Mouse (Mus musculus): ENCODE measurements around the gene Ldha.

The Ldha gene

DNA sequence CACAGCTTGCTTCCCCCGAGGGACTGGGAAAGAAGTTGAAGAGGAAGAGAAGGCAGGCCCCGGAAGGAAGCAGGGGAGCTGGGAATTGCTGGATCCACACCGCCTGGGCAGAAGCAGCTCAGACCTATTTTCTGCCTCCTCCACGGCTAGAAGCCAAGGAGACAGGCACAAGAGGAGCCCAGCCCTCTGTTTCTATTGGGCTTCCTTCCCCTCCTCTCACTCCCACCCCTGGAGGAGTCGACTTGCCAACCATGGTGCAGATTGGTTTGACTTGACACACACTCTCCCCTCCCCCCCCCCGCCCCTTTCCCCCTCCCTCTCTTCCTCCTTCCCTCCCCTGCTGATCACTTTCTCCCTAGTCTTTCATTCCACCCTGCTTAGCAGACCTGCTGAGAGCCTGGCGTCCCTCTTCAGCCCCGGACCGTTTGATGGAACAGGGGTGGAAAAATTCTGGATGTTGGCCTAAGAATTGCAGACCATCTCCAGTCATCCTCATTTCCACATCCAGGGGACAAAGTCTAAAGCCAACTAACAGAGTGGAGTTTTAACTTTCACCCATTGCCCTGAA is 3.1 kb upstream of the Ldha start:
- DNase-seq (ENCODE audit: low spot score in 2 of 2), result no peak

DNA sequence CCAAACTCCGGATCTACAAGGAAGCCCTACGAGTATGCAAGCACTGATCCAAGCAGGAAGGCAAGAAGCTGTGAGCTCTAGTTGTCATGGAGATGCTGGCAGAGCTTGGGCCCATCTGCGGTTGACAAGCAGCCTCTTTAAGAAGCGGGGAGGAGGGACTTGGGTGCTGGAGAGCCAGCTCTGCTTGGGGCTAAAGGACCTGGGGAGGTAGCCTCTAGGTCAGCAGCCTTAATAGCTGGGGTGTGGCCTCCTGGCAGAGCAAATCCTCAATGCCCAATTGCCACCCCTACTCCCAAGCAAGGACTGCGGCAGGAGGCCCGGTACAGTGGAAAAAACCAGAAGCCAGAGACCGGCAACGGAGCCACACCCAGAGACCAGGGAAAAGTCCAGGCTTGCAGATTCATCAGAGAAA is 2.4 kb upstream of the Ldha start:
- DNase-seq (ENCODE audit: low spot score in 2 of 2), result peak; percentile 58 to 60

DNA sequence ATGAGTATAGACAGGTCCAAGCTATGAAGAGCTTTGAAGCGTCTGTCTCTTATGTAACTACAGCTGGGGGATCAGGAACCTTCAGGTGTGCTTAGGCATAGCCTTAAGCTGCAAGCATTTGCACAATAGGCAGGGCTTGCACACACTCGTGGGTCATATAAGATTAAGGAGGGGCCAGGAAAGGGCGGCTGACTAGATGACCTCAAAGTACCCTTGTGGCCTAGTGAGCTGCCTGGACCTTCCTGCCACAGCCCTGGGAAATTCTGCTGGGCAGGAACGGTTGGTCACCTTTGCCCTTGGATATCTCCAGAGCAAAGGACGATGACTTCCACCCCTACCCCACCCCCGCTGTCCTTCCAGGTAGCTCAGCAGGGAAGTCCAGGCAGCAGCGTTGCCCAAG is 1.8 kb upstream of the Ldha start:
- DNase-seq (ENCODE audit: low spot score in 2 of 2), result no peak

DNA sequence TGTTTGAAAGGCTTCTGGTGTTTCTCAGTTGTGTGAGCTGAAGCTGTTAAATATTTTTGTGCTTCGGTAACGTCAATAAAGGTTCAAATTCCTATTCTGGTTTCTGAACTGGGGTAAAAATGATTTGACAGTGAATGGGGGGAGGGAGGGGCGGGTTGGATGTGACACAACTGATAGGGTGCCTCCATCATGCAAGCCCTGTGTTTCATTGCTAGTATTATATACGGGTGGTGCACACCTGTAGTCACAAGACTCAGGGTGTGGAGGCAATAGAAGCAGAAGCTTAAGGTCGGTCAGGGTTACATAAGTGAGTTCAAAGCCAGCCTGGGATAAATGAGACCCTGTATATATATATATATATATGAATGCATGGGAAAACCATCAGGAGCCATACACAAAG is 1.4 kb upstream of the Ldha start:
- DNase-seq (ENCODE audit: low spot score in 2 of 2), result no peak

DNA sequence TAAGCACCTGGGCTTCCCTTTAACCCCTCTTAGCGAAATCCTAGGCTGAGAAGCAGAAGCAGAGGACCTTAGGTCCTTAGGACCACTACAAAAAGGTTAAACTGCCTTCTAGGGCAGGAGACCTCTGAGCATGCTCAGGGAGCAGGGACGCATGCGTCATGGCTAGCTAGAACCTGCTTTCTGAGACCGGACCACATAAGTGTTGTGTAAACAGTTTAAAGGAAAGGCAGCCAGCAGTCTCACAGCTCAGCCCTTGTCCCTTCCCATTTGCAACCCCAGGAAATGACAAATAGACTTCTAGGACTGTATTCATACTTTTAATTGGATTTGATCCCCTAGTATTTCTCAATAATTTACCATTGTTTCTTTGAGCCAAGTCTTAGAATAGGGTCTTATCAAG is 949 bp upstream of the Ldha start:
- DNase-seq (ENCODE audit: low spot score in 2 of 2), result no peak

DNA sequence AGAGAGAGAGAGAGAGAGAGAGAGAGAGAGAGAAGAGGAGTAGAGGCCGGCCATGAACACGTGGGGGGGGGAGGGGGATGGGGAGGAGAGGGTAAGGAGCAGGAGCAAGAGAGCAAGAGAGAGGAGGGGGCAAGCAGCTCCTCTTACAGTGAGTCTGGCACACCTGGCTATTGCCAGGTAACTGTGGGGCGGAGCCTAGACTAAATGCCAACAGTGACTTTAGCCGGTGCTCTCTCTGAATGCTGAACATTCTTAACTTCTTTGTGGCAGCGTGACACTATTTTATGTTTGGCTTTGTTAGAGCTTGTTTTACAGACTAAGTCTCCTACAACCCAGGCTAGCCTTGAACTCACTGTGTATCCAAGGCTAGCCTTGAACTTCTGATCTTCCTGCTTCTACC is 1.0 kb downstream of the Ldha start:
- DNase-seq (ENCODE audit: low spot score in 2 of 2), result no peak

DNA sequence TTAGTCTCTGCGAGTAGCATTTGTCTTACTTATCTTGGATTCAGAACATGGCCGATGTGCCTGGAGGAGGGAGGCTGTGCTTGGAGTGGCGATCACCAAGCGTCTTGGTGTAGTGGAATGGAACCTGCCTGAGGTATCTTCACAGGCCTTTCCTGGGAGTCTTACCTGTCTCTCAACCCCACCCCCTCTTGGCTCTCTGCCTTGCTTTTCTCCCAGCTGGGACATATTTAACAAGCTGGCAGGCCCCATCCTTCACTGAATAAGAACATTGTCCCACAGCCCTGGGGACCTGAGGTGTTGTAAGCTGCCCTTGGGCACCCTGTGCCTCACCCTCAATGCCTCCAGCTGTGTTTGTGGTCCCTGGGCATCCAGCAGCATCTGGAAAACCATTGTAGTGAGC is 2.3 kb downstream of the Ldha start:
- no peak for DNase-seq (ENCODE audit: low spot score in 2 of 2)

DNA sequence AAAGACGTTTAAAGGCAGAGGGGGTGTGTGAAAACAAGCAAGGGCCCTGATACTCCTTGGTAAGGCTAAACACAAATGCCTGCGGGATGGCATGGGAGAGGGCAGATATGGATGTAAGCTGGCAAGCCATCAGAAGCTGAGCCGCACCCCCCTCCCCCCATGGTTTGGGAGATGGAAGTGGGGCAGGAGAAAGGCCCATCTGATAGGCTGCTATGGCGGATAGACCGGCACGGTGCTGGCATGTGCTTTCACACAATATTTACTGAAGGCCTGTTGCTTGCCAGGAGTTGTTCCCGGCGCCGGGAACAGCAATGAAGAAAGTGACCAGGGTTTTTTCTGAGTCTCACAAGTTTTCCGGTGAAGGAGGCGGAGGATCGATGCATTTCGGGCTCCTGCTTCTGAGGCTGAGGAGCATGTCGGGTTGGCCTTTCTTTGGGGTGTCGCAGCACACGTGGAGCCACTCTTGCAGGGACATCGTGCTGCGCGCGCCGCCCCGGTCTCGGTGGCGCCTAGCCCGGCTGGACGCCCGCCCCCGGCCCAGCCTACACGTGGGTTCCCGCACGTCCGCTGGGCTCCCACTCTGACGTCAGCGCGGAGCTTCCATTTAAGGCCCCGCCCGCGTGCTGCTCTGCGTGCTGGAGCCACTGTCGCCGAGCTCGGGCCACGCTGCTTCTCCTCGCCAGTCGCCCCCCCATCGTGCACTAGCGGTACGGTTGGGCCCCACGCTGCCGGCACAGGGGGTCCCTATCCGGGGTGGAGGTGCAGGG is 4.1 kb downstream of the Ldha start:
- peak; percentile 85 to 92 for DNase-seq (ENCODE audit: low spot score in 2 of 2)

DNA sequence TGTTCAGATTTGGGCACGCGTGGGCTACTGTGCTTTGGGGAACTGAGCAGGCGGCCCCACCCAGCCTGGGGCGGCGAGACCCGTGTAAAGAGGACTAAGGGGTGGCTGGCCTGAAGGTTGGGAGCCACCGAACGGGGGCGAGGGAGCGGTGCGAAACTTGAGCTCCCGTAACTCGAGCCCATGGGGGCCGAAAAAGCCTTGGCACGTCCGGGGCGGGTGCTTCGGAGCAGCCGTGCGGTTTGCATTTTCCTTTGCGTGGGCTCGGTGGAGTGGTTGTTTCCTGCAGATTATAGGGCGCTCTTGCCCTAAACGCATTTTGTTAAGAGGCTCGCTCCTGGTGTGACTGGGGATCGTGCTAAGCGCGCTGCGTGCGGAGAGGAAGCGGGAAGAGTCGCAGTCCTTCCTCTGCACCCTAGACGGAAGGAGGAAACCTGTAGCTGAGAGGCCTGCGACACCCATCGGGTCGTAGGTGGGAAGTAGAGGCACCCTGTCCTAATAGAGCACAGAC is 4.8 kb downstream of the Ldha start:
- DNase-seq (ENCODE audit: low spot score in 2 of 2), result peak in 1 of 2 experiments; percentile 52

DNA sequence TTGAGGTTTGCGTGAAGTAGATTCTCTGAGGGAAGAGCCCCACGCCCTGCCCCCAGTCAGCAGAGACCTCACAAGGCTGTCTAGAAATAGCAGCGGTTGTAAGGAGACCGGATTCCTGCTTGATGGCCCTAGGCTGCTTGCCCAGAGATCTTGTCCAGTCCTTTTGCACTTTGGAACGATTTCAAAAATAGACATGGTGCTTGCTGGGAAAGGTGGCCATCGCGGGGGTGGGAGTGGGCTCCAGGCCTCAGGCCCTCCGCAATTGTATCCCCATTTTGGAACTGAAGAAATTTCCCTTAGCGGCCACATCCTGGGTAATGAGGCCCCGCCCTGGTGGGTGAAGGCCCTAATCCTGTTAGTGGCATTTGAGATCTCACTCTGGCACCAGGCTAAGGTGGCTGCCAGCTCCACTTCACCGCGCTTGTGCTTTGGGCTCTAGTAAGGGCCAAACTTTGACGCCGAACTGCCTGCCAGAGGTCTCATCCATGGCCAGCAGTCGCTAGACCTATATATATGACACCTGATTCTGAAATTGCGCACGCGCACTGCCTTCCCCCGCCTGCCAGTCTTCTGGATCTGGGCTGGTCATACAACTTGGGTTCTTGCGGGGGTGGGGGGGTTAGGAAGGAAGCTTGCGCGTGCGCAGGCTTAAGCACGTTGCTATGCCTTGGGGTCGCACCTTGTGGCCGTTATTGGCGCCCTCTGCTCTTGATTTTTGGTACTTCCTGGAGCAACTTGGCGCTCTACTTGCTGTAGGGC is 5.4 kb downstream of the Ldha start:
- DNase-seq (ENCODE audit: low spot score in 2 of 2), result peak; percentile 70 to 78

DNA sequence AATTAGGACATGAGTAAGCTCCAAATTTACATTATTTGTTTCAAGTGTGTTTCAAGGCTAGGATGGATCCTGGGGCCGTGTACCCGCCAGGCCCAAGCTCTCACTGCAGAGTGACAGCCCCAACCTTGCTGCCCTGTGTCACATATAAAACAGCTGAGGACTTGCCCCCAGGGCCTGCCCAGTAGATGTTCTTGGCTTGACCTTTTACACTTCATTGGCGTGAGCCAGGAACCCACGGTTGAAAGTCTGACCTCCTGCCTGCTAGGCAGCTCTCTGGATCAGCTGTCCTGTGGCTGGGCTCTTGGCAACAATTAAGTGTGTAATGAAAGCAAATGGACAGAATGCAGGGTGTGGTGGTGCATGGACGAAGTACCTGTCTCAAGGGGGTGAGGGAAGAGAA is 8.0 kb downstream of the Ldha start:
- DNase-seq (ENCODE audit: low spot score in 2 of 2), result no peak

DNA sequence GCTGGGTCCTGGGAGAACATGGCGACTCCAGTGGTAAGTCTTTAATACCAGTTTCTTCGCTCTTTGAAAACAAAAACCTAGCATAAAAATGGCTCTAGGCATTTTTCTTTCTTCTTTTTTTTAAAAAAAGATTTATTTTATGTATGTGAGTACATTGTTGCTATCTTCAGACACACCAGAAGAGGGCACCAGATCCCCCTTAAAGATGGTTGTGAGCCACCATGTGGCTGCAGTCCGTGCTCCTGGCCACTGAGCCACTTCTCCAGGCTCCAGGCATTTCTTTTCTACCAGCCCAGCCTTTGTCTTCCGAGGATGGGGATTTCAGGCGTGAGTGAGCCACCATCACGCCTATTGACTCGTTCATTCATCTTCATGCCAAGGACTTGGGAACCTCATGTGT is 9.8 kb downstream of the Ldha start:
- DNase-seq (ENCODE audit: low spot score in 2 of 2), result no peak

DNA sequence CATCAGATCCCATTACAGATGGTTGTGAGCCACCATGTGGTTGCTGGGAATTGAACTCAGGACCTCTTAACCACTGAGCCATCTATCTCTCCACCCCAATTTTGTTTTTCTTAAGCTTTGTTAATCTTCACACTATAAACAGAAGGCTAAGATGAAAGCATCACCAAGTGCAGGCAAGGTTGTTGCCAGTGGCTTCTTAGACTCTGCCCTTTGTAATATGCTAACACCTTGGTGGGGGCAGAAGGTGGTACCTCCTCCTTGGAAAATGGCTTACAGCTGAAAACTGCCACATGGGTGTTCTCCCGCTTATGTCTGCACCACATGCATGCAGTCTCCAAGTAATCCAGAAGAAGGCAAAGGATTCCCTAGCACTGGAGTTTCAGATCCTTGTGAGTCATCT is 11.4 kb downstream of the Ldha start:
- DNase-seq (ENCODE audit: low spot score in 2 of 2), result no peak

DNA sequence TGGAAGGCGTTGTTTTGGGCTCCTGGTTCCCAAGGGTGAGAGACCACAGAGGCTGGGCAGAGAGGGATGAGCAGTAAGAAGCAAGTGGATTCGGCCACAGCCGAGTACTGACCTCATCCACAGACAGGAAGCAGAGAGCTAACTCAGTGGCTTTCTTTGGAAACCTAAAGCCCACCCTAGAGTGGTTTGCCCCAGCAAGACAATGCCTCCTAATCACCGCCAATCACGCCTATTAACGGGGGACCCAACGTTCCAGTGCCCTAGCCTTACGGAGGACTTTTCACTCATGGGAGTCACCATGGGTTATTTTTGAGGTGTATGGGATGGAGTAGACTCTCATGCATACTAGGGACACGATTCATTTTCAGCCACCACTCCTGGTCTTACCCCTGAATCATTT is 12.1 kb downstream of the Ldha start:
- DNase-seq (ENCODE audit: low spot score in 2 of 2), result no peak

DNA sequence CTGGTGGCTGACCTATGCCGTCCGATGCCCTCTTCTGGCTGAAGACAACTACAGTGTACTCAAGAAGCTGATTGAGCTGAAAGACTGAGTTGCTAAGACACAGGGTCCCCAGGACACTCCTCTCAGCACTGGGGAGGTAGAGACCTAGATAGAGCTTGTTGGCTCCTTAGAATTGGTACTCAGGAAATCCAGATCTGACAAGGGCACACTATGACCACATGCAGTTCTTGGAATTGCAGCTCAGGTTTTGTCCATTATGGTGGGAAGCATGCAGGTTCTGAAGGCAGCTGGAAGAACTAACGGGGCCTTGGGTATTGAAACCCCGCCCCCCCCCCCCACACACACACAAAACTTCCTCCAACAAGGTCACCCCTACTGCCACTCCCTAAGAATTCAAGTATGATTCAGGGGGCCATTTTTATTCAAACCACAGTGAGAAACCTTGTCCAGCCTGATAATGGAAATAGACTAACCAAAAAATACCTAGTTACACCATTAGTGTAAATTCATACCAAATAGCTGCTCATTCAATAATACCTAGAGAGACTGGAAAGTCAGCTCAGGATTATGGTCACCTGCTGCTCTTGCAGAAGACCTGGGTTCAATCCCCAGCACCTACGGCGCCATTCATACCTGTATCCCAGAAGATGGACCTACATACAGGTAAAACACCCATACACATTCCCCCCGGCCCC is 14.7 kb downstream of the Ldha start:
- no peak for DNase-seq (ENCODE audit: low spot score in 2 of 2)

DNA sequence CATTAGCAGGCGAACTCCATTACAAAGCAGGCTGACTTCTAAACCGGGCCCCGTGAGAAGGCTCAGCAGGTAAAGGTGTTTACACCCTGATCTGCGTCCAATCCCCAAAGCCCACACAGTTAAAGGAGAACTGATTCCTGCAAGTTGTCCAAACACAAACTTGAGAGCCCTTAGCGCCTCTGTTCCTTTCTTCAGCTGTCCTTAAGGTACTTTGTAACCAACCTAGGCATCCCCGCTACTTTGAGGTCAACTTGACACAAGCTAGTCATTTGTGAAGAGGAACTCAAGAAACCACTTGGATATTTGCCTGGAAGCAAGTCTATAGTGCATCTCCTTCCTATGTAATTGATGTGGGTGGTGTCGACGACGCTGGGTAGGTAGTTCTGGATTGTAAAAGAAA is 16.2 kb downstream of the Ldha start:
- DNase-seq (ENCODE audit: low spot score in 2 of 2), result no peak

DNA sequence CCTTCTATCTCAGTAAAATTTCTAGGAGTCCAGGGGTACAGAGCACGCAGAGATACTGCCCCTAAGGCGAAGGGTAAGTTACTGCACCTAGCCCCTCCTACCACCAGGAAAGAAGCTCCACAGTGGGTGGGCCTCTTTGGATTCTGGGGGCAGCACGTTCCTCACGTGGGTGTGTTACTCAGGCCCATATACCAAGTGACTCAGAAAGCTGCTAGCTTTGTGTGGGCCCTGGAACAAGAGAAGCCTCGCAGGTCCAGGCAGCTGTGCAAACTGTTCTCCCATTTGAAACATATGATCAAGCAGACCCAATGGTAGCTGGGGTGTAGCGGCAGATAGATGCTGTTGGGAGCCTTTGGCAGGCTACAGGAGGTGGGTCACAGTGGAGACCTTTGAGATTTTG is 17.8 kb downstream of the Ldha start:
- DNase-seq (ENCODE audit: low spot score in 2 of 2), result no peak

DNA sequence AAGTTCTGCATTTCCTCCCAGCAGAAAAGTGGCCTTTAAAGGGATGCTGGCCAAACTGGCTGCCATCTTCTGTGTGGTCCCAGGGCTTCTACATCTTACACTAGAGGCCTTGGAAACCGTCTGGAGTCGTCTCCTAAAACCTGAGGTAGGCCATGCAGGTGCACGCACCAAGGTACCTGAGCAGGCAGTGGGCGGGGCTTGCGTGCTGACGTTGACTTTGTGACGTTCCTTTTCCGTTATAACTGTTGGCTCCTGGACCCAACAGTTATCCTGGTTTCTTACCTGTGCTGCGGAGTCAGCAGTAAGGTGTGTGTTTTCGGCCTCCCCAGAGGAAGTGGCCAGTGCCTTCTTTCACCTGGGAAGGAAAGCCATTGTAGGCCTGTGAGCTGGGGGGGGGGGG is 19.7 kb downstream of the Ldha start, which contains the start of gene Ldhc:
Gene Ldhc (plus strand): TSS at position 208 of the 400 bp plus-strand sequence.
- DNase-seq (ENCODE audit: low spot score in 2 of 2), result no peak

DNA sequence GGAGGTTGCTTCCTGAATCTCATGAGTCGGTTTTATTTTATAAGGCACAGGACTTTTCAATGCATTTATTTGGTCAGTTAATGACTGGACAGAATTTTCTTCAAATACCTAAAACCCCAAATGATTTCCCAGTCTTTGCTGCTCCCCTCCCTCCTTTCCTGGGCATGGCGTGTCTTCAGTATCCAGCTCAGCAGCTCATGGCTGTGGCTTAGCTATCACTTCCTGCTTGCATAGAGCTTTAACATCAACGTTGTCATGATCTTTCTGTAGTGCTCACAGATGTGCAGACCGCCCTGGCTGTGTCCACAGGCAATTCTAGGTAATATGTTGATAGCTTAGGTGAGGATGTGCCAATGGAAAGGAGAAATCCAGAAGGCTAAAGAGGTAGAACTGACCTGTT is 30.7 kb downstream of the Ldha start:
- DNase-seq (ENCODE audit: low spot score in 2 of 2), result no peak

DNA sequence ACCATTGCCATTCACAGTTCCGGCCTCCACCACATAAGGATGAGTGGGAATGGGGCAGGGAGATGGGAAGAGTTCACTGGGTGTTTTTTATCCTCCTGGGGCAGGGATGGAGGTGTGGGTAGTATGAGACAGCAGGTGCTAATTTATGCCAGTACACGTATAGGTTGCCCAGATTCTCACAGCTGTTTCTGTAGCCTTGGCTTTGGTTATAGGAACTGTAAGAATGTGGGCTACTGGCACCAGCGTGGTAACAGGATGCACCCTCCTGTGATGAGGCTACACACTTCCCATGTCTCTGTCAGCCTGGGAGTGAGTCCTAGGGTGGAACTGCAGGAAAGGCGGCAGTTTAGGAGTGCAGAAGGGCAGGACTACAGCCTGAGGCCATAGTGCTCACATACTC is 35.6 kb downstream of the Ldha start:
- no peak for DNase-seq (ENCODE audit: low spot score in 2 of 2)

DNA sequence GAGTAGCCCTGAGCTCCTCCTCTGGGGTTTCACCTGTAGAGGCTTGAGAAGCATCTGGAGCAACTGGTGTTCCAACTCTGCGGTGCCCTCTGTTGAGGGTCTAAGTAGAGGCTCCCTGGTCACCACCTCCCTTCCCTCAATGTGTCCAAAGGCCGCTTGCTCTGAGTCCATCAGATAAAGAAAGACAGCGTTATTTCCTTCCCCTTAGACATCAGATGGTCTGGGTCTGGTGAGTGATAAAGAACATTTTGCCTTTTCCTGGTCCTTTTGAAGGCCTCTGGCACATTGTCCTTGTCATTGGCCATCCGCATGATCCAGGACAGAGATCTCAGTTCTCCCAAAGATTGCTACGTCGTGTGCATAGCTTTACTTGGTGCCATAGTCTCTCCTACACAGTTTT is 36.0 kb downstream of the Ldha start:
- DNase-seq (ENCODE audit: low spot score in 2 of 2), result no peak

DNA sequence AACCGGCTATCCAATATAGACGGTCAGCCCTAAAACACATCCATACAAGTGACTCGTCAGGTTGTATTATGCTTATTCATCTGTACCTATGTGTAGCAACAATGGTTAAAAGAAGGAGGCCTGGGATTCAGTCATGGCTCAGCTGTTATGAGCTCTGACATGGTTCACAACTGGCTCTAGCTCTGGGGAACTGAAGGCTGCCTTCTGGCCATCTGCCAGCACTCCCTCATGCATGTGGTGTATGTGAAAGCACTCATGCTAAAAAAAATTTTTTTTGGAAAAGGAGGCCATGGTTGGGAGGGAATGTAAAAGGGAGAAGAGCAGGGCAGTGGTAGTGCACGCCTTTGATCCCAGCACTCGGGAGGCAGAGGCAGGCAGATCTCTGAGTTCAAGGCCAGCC is 38.6 kb downstream of the Ldha start:
- DNase-seq (ENCODE audit: low spot score in 2 of 2), result no peak
